Mouse (Mus musculus): ENCODE data around the gene Srsf3.

GRCm38 (mm10) chr17:29003740-29004139 is 28.7 kb upstream of the Srsf3 start:
- TF ChIP-seq CTCF (IDR thresholded peaks at IDR 0.05; ENCODE audit: extremely low read depth, insufficient read length, insufficient replicate concordance, low read depth, low read length) (no peak), POLR2A (IDR thresholded peaks at IDR 0.05; ENCODE audit: low read depth, low read length) (no peak)
